Mouse (Mus musculus) heart, adult 2 months (tissue): ENCODE results near the gene Dcst2.

ENCODE experiments used
- CTCF ChIP-seq: fragments of 200-600 bp; IDR thresholded peaks from 2 replicates; pipeline ENCODE4 v1.8.1; 2022; ENCODE audit warnings: antibody characterized with exemption, mild to moderate bottlenecking, moderate library complexity
- POLR2A ChIP-seq: fragments of 200-500 bp; IDR thresholded peaks from 2 replicates; pipeline ENCODE4 v1.6.1; 2011; ENCODE audit warnings: mild to moderate bottlenecking, low read depth, low read length, control low read depth; ENCODE audit not compliant: insufficient read depth

GRCm38 (mm10) chr3:89315930-89316831 lies 45.6 kb upstream of the Dcst2 start:
- no peak for TF ChIP-seq POLR2A
- peak; percentile 41 for TF ChIP-seq CTCF
